Mouse (Mus musculus) CH12.LX (cell line): Measurements from ENCODE around the gene Gm4969.

Experiments used
- CTCF ChIP-seq, 2 experiments: IDR thresholded peaks in 1 of 2; conservative IDR thresholded peaks in 1 of 2; 2 replicates each; pipeline ENCODE4 v1.5.1; 2011 to 2012; ENCODE audit warnings: low read depth in 2 of 2, low read length in 2 of 2, improper control_type of control experiment in 1 of 2, inconsistent platforms in 1 of 2, mild to moderate bottlenecking in 1 of 2, moderate library complexity in 1 of 2
- ZNF384 ChIP-seq: IDR thresholded peaks from 2 replicates; pipeline ENCODE4 v1.6.1; 2012; ENCODE audit warnings: low read depth, low read length, improper control_type of control experiment, inconsistent platforms

DNA sequence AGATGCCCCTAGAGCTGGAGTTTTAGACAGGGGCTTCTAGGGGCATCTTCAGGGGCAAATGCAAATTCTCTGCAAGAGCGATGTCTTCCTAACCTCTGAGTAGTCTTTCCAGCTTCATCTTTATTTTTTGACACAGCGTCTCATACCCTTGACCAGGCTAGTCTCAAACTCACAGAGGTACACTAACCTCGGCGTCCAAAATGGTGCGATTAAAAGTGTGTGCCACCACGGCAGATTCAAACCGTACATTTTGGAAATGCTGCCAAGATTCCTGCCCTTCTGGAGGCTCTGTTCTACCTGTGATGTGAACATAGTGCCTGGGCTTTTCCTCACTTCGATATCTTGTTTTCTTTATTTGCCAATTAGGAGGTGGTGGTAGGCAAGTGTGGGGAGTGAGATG, 915 bp upstream of the Gm4969 start:
- TF ChIP-seq CTCF (conservative IDR thresholded peaks at IDR 0.05 in 1 of 2, IDR thresholded peaks at IDR 0.05 in 1 of 2; ENCODE audit: low read depth in 2 of 2, low read length in 2 of 2): no peak
- no peak for TF ChIP-seq ZNF384
